Mouse (Mus musculus) regulatory T cell (primary cell): ENCODE measurements around the gene R3hdml.

ENCODE experiments used
- in situ Hi-C: fragments of 300-600 bp; cut with MboI, MseI; formaldehyde crosslinking; loops from one replicate; pipeline ENCODE4 v1.15.1; 2025; ENCODE audit warnings: high pct_unique_total_duplicates

Gene R3hdml

DNA sequence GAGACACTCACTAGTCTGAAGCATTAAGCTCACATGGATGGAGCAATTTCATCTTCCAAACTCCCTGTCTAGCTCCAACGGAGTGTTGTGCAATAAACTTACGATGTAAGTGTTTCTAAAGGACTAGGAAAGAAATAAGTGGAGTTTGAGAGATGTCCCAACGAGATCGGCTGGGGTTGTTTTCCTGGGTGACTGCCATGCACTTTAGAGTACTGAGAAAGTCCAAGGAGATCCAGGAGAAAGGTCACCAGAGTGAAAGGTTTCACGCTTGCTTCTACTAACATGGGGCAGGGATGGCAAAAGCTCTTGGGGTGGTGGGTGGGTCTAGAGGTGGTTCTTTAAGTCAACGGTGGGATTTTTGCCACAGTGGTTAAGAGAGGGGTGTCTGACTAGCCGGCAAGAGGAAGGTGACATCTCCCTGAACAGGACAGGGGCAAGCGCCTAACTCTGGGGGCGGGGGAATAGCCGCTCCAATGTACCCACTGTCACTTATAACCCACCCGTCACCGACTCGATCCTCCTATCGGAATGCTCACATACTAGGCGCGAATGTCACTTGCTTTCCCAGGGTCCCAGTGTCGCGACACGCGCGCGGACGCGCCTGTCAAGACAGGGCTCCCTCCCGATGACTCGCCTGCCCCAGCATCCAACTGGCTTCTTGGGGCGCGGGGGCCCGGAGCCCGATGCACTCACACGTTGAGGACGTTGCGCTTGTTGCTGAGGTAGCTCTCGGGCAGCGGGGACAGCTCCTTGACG is 20.2 kb upstream of the R3hdml start:
- in situ Hi-C loops, result no loop called here

DNA sequence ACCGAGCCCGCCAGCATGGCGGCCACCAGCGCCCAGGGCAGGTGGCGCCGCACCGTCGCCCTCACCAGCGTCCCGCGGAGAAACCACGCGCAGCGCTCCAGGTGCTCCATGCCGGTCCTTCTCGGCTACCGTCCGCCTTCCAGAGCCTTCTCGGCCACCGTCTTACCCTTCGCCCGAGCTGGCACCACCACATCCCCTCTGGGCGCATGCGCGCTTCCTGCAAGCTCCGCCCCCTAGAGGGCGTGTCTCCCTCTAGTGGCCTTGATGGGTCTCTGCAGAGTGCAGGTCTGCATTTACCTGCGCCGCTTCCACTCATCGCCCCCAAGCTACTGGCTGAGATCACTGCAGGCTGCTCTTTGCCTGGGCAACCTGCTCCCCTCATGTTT is 19.7 kb upstream of the R3hdml start, which contains the start of gene Fitm2:
TSS of gene Fitm2 (minus strand) at position 164 of the 386 bp plus-strand sequence.
- in situ Hi-C loops, result no loop called here

- in situ Hi-C loops, result no loop called here
Observed at GRCm38 (mm10) chr2:163480191-163480825, 11.8 kb upstream of the R3hdml start.

DNA sequence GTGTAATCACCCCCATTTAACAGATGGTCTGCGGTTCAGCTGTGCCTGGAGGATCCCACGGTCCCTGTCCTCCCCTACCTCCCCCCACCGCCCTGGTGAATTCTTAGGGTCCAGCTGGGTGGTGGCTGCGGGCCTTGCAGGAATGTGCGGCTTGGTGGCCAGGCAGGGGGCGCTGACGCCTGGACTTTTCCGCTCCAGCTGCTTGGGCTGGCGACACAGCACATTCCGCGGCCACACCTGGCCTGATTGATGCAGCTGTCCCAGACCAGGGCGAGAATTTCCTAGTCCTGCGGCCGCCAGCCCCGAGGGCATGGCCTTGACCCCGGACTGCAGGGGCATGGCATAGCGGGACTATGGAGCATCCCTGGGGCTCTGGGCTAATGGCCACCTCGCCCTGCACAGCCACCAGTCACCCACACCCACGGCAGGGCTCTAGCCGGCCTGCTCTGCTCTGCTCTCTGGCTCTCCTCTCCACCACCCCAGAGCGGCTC is 10.5 kb upstream of the R3hdml start:
- in situ Hi-C loops, result no loop called here

GRCm38 (mm10) chr2:163487360-163487759 is 4.8 kb upstream of the R3hdml start:
- in situ Hi-C loops, result no loop called here

GRCm38 (mm10) chr2:163489725-163490291 is 2.3 kb upstream of the R3hdml start:
- in situ Hi-C loops, result no loop called here

- in situ Hi-C loops, result no loop called here
Observed at GRCm38 (mm10) chr2:163490656-163491055, 1.5 kb upstream of the R3hdml start.

DNA sequence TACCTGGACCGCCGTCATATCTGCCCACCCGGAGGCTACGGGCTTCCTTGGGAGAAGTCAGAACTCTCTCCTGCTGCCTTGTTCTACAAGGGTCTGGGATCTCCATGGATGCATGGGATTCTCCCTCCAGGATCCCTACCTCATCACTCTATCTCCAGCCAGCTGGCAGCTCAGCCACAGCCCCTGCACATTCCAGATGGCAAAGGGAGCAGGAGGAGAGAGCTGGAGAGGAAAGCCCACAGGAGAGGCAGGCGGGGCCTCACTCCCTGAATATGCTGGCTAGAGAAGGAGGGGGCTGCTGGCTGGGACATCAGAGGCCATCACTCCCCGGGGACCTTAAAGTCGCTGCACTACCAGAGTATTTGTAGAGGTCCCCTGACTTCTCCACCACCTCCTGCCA is 767 bp upstream of the R3hdml start:
- in situ Hi-C loops, result no loop called here

- in situ Hi-C loops, result no loop called here
Observed at GRCm38 (mm10) chr2:163493031-163493430, 913 bp downstream of the R3hdml start.

- in situ Hi-C loops, result no loop called here
Observed at GRCm38 (mm10) chr2:163493976-163494375, 1.9 kb downstream of the R3hdml start.

DNA sequence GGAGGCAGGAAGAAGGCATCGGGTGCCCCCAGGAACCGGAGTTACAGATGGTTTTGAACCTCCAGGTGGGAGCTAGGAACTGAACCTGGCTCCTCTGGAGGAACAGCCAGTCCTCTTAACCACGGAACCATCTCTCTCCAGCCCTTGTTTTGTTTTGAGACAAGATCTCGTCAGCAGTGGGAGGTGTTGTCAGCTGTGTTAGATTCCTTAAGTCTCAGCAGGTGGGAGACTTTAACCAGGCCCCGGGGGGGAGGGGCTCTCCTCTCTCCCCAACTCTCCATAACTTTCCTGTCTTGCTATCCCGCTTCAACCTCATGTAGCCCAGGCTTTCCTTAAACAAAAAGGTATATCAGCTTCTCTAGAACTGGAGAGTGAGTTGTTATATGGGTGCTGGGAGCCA is 2.3 kb downstream of the R3hdml start:
- in situ Hi-C loops, result no loop called here

GRCm38 (mm10) chr2:163502219-163502618 is 10.1 kb downstream of the R3hdml start:
- in situ Hi-C loops, result no loop called here

DNA sequence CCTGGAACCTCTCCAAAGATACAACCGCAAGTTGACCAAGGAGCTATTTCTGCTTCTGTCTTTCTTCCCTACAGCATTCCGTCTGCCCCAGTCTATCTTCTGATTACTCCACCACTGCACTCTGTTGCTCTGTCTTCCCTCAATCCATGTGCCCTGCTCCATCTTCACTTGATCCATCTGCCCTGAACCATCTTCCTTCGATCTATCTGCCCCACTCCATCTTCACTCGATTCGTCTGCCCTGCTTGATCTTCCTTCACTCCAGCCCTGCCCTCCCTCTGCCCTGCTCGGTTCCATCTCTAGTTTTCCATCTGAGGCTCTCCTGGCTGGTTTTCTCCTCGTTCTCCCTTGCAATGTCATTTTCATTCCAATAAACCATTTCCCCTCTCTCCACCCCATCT is 11.1 kb downstream of the R3hdml start:
- in situ Hi-C loops, result no loop called here

- in situ Hi-C loops, result no loop called here
Observed at GRCm38 (mm10) chr2:163506300-163507004, 14.3 kb downstream of the R3hdml start, which contains the start of gene Hnf4a. Hnf4a (plus strand) TSS chr2:163506808.

DNA sequence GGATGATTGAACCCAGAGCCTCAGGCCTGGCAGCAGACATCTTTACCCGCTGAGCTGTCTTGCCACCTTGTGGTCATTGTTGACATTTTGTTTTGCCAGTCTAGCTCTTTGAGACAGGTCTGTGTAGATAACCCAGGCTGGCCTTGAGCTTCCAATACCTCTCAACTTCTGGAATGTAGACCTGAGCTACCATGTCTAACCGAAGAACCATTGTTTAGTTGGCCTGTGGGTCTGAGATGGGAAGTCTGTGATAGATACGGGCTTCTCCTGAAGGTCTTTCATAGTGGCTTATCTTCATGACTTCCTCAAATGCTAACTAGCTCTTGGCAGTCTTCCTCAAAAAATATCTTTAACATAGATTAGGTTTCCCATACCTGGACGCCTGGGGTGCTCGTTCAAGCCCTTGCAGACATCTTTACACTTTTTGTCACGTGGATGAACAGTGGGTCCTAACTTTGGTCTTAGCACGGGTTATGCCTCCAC is 33.7 kb downstream of the R3hdml start:
- in situ Hi-C loops, result no loop called here

- in situ Hi-C loops, result no loop called here
Observed at GRCm38 (mm10) chr2:163527497-163527896, 35.4 kb downstream of the R3hdml start.

DNA sequence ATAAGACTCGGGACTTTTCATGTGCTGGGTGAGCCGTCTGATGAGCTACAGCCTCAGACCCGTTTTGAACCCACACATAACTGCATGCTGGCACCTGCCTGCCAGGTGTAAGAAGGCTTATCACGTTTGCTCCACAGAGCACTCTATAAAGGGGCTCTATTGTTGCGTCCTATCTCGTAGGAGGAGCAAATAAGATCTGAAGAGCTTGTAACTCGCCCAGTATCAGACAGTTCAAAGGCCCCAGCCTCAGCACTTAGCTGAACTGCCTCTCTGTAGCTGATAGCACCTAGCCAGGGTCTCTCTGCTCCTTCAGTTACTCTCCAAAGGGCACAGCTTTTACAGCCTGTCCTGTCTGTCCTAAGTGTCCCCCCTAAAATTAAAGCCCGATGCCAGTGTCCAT is 38.3 kb downstream of the R3hdml start:
- in situ Hi-C loops, result loop anchor here (5.0 to 10.0 kb wide), 2 partner anchors 64 to 187 kb away; no protein-coding TSS in a partner anchor

DNA sequence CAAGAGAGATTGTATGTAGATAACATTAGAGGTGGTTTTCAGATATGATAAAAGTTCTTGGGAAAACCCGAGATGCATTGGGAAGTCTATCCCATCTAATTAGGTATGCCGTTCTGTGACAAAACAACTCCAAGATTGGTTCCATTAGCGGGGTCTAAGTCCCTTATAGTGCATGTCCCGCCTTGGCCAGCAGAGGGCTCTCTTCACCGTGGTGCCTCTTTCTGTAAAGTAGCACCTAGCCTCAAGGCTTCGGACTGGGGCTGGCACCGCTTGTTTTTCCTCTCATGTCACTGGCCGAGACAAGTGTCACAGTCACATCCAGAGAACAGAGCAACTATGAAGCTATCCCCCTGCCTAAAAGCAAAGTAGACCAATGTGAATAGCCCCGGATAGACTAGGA is 39.8 kb downstream of the R3hdml start:
- in situ Hi-C loops, result loop anchor here (5.0 to 10.0 kb wide), 2 partner anchors 63 to 185 kb away; no protein-coding TSS in a partner anchor

DNA sequence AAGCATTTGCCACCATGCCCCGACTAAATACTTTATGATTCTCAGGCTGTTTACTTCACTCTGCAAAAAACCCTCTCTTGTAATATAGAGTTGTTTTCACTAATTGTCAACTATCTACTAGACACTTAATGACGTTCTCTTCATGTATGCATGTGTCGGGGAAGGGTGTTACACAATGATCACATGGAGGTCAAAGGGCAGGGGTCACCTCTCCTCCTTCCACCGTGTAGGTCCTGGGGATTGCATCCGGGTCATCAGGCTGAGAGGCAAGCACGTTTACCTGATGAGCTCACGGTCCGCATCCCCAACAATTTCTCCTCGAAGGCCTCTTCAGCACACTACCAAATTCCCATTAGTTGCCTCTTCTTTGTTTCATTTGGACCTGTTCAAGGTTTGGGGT is 41.1 kb downstream of the R3hdml start:
- in situ Hi-C loops, result loop anchor here (5.0 to 10.0 kb wide), 2 partner anchors 62 to 184 kb away; no protein-coding TSS in a partner anchor

- in situ Hi-C loops, result loop anchor here (5.0 to 10.0 kb wide), 2 partner anchors 60 to 182 kb away; no protein-coding TSS in a partner anchor
Observed at GRCm38 (mm10) chr2:163534958-163535524, 42.9 kb downstream of the R3hdml start.

DNA sequence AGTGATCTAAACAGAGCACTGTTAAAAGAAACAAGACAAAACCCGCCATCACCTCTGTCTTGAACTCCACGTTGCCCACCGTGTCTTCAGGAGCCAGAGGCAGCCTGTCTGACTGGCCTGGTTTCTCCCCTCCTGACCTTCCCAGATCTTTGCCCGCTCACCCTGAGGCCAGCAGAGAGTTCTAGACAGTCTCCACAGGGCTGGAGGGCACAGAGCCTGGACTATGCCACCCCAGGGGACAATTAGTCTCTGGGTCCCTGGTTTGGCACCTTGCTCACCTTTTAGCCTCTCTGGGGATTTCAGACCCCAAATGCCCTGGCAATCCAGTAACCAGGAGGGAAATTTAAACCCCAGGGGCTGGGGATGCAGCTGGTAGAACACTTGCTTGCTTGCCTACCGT is 45.3 kb downstream of the R3hdml start:
- in situ Hi-C loops, result loop anchor here (10.0 kb wide), 1 partner anchor 57 kb away; no protein-coding TSS in a partner anchor
